Mouse (Mus musculus) olfactory bulb, adult 2 months (tissue): ENCODE results near the gene Gamt.
"Not testable (repeated sequence)": the region's sequence is repeated elsewhere in the genome, so short reads cannot be mapped to it uniquely, and the experiment has no call there.

Experiments used
- CTCF ChIP-seq: fragments of 200-500 bp; IDR thresholded peaks from 2 replicates; pipeline ENCODE4 v1.5.1; 2012; ENCODE audit warnings: low read depth, mild to moderate bottlenecking, low read length, moderate library complexity; ENCODE audit not compliant: insufficient read depth
- POLR2A ChIP-seq: fragments of 200-500 bp; IDR thresholded peaks from 2 replicates; pipeline ENCODE4 v1.6.1; 2012; ENCODE audit warnings: mild to moderate bottlenecking, low read depth, low read length, moderate library complexity; ENCODE audit not compliant: insufficient read depth

- TF ChIP-seq CTCF, POLR2A: not testable (repeated sequence)
Observed at GRCm38 (mm10) chr10:80223137-80223536, 37.7 kb downstream of the Gamt start.
